Mouse (Mus musculus) hindbrain, embryonic 16.5 days (tissue): ENCODE measurements around the gene Plod1. TPM values are rescaled to one million over a fixed set of nuclear protein-coding genes. Genes with fewer than 3 reads are reported as not detected.
A peak's percentile ranks its signal among the peaks of the same experiment; 100 is the strongest.
"Not testable (repeated sequence)": the region's sequence is repeated elsewhere in the genome, so short reads cannot be mapped to it uniquely, and the experiment has no call there.

Experiments
- ATAC-seq: fragments of 200-750 bp; cut with Nextera tagmentation; 2 replicates; pipeline ENCODE4 v1.8.0; 2017; ENCODE audit warnings: moderate TSS enrichment, moderate library complexity
- H3K27ac ChIP-seq: fragments of 300-500 bp; sonication (generic); 2 replicates; pipeline ENCODE4 v1.5.1; 2014; ENCODE audit warnings: low read depth, mild to moderate bottlenecking, control low read depth, low read length, moderate library complexity
- H3K27me3 ChIP-seq: fragments of 300-500 bp; sonication (generic); replicated peaks from 2 replicates; pipeline ENCODE4 v1.6.1; 2014; ENCODE audit warnings: low read length; ENCODE audit not compliant: control insufficient read depth, insufficient read depth
- H3K36me3 ChIP-seq: fragments of 300-500 bp; sonication (generic); 2 replicates; pipeline ENCODE4 v1.6.1; 2014; ENCODE audit warnings: mild to moderate bottlenecking, low read length, moderate library complexity, mixed read lengths; ENCODE audit not compliant: control insufficient read depth, insufficient read depth
- H3K4me1 ChIP-seq: fragments of 300-500 bp; sonication (generic); 2 replicates; pipeline ENCODE4 v1.6.1; 2014; ENCODE audit warnings: low read depth, low read length; ENCODE audit not compliant: control insufficient read depth, insufficient read depth
- H3K4me2 ChIP-seq: fragments of 300-500 bp; sonication (generic); 2 replicates; pipeline ENCODE4 v1.6.1; 2014; ENCODE audit warnings: mild to moderate bottlenecking, low read length, control low read depth, moderate library complexity
- H3K4me3 ChIP-seq: fragments of 300-500 bp; sonication (generic); 2 replicates; pipeline ENCODE4 v1.5.1; 2014; ENCODE audit warnings: mild to moderate bottlenecking, low read length, control low read depth, moderate library complexity
- H3K9ac ChIP-seq: fragments of 300-500 bp; sonication (generic); 2 replicates; pipeline ENCODE4 v1.6.1; 2014; ENCODE audit warnings: low read depth, mild to moderate bottlenecking, control low read depth, low read length, moderate library complexity
- H3K9me3 ChIP-seq: fragments of 300-500 bp; sonication (generic); 2 replicates; pipeline ENCODE4 v1.6.1; 2014; ENCODE audit warnings: mild to moderate bottlenecking, low read length, moderate library complexity; ENCODE audit not compliant: control insufficient read depth
- WGBS: fragments of 180-500 bp; shearing (Covaris S2); extraction: QIAGEN DNeasy Blood & Tissue Kit; methylation state at CpG from one replicate; pipeline ENCODE4 v1.1.7; 2014; 5-methylcytosine and 5-hydroxymethylcytosine counted together
- polyA plus RNA-seq: library from polyadenylated mRNA; unstranded; fragments of >200 nt; fragmentation: Nextera tagmentation; extraction: Ambion mirVana; gene quantifications from 2 replicates; pipeline ENCODE4 v1.2.1, GENCODE M21; 2015

Gene Plod1
- polyA plus RNA-seq, 1 experiment from 2014 or later = 28.4 TPM

DNA sequence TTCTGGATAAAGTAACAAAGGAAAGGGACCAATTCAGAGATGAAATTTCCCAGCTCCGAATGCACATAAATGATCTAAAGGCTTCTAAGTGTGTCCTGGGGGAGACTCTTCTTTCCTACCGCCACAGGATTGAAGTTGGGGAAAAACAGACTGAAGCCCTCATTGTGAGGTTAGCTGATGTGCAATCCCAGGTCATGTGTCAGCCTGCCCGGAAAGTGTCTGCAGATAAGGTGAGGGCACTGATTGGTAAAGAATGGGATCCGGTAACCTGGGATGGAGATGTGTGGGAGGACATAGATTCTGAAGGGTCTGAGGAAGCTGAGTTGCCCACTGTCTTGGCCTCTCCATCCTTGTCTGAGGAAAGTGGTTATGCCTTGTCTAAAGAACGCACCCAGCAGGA, 67.3 kb downstream of the Plod1 start:
- Histone ChIP-seq H3K27me3 (no peaks in the 10 kb centered on the region), H3K9me3 (no peaks in the 10 kb centered on the region), H3K4me1 (peaks cover 20% of the 10 kb centered on the region), H3K36me3 (peaks cover 21% of the 10 kb centered on the region; the same call in 1 of the 2 replicates), H3K27ac (no peak overlapping the region), H3K9ac (peak overlapping the region; percentile 49), H3K4me3 (peak overlapping the region; percentile 80), H3K4me2 (peak overlapping the region; percentile 58)
- no peak for ATAC-seq
- 23% methylated on average over 5 of the region's 5 CpGs for WGBS

DNA sequence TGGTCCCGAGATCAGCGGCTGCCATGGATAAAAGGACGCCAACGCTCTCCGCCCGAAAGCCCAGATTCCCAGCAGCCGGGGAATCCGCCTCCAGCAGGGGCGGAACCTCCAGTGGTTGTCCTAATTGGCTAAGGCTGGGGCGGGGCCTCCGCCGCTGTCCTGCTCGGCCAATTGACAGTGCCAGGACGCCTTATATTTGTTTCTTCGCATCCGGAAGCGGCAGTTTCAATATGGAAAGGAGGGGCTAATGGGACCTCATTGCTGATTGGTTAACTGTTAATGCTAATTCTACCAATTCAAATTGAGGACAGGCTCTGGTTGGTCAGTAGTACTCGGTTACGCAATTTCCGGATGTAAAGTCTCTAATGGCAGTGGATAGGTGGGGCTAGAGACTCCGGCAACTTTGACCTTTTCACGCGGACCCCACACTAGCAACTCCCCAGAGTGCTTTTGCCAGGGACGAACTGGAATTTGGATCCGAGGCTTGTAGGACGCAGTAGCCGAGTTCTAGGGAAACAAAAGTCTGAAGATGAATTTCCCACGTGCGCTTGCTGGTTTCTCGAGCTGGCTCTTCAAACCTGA, 68.0 kb downstream of the Plod1 start, which contains the start of the genes Miip and Fv1:
Miip (minus strand) TSS at position 367 of the 582 bp plus-strand sequence.
Fv1 (plus strand) TSS at position 530 of the 582 bp plus-strand sequence.
- Histone ChIP-seq H3K9ac (peak within 1 kb of the TSS; percentile 82), H3K36me3 (peaks cover 20% of the 10 kb centered on the region; the same call in 1 of the 2 replicates), H3K4me1 (peaks cover 20% of the 10 kb centered on the region), H3K27me3 (no peaks in the 10 kb centered on the region), H3K4me3 (peak within 1 kb of the TSS; percentile 80), H3K4me2 (peak within 1 kb of the TSS; percentile 66), H3K9me3 (no peaks in the 10 kb centered on the region), H3K27ac (peak within 1 kb of the TSS; percentile 86)
- peak; percentile 97 for ATAC-seq
- WGBS = 0% methylated on average over 30 of the region's 30 CpGs

DNA sequence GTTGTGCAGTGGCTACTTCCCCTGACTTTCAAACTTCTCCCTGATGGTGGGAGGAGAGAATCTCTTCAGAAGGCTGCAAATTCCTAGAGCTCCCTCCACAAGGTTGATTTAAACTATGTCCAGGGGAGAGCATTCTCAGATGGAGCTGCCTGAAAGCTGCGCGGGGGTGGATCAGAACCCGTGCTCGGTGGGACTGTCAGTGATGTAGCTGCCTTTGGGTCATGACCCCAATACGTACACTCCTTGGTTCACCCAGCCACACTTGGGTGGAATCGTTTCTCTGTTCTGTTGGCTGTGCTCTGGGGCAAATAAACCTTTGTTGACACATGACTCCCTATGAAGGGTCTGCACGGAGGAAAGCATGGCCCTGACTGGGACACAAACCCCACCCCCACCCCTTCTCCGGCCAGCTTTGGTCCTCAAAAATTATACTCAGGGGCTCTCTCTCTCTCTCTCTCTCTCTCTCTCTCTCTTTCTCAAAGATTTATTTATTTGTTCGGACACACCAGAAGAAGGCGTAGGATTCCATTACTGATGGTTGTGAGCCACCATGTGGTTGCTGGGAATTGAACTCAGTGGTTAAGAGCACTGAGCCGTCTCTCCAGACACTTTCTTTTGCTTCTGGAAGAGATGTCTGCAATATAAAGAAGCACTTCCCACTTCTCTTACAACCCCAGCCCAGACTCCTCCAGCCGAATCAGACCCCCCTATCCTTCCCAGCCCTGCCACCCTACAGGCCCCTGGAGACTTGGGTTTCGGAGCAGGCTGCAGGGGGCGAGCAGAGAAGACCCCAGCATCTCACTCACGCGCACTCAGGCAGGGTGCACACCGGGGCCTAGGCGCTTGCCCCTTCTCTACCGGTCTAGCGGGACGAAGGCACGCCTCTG, 68.8 kb downstream of the Plod1 start:
- Histone ChIP-seq H3K9me3 (no peaks in the 10 kb centered on the region), H3K27me3 (no peaks in the 10 kb centered on the region), H3K36me3 (peaks cover 19% of the 10 kb centered on the region; the same call in 1 of the 2 replicates), H3K4me1 (peaks cover 20% of the 10 kb centered on the region), H3K27ac (peak overlapping the region; percentile 86), H3K4me3 (peak overlapping the region; percentile 80), H3K9ac (peak overlapping the region; percentile 82), H3K4me2 (peak overlapping the region; percentile 66)
- ATAC-seq = peak; percentile 1; the same call in 1 of the 2 replicates
- 3% methylated on average over 22 of the region's 22 CpGs for WGBS

DNA sequence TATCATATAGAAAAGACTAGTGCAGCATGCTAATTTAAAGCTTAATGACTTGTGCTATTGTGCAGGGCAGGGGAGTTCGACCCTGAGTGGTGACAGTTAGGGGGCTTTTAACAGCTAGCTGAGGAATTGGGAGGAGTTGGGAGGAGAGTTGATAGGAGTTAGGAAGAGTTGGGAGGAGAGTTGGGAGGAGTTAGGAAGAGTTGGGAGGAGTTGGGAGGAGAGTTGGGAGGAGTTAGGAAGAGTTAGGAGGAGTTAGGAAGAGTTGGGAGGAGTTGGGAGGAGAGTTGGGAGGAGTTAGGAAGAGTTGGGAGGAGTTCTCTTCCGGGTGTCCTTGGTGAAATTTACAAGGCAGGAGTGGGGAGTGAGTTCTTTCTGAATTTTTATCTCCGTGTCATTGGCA, 69.8 kb downstream of the Plod1 start:
- not testable (repeated sequence) for ATAC-seq, H3K4me2 ChIP-seq, H3K27me3 ChIP-seq, H3K9me3 ChIP-seq, H3K27ac ChIP-seq, H3K4me3 ChIP-seq, H3K9ac ChIP-seq
- Histone ChIP-seq H3K4me1 (peaks cover 20% of the 10 kb centered on the region), H3K36me3 (peaks cover 21% of the 10 kb centered on the region; the same call in 1 of the 2 replicates)
- 57% methylated on average over 3 of the region's 3 CpGs for WGBS

DNA sequence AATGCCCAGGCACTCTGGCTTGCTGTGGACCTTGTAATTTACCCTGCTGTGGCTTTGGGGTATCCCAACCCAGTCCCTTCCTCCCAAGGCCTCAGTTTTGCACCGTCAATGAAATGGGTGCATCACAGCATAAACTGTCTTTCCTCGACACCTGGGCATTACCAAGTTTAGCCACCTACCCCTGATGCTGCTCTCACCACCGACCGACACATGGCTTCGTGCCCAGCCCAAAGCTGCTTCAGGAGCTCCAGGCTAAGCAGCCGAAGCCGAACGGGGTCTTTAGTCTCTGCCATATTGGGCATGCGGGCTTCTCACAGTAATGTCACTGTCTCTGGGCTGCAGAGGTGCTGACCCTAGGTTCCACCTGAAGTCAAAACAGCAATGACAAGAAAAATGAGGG, 70.5 kb downstream of the Plod1 start:
- Histone ChIP-seq H3K27me3 (no peaks in the 10 kb centered on the region), H3K36me3 (peaks cover 26% of the 10 kb centered on the region), H3K4me1 (peaks cover 20% of the 10 kb centered on the region), H3K4me2 (no peak overlapping the region), H3K4me3 (no peak overlapping the region), H3K27ac (no peak overlapping the region), H3K9ac (no peak overlapping the region), H3K9me3 (no peaks in the 10 kb centered on the region)
- WGBS = 96% methylated on average over 9 of the region's 9 CpGs
- ATAC-seq = no peak

DNA sequence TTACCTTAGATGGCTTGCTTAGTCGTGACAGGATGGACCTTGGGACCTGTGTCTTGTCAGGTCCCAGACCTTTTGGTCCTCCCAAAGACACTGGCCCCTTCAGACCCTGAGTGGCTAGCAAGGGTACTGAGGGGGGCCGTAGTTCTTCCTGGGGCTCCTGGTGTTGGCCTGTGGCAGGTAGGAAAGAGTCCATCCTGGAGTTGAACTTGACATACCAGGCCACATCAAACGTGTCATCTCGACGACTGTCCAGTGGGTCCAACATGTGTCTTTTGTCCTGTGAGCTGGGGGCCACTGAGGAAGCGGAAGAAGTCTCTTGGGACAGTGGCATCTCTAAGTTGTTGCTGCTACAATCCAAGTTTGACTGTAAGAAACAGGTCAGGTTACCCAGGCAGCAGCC, 70.9 kb downstream of the Plod1 start:
- WGBS = 93% methylated on average over 6 of the region's 6 CpGs
- H3K9ac ChIP-seq = no peak overlapping the region
- H3K9me3 ChIP-seq = no peaks in the 10 kb centered on the region
- H3K4me3 ChIP-seq = no peak overlapping the region
- H3K4me2 ChIP-seq = no peak overlapping the region
- H3K4me1 ChIP-seq = peaks cover 20% of the 10 kb centered on the region
- H3K27me3 ChIP-seq = no peaks in the 10 kb centered on the region
- H3K36me3 ChIP-seq = peaks cover 28% of the 10 kb centered on the region
- H3K27ac ChIP-seq = no peak overlapping the region
- no peak for ATAC-seq

DNA sequence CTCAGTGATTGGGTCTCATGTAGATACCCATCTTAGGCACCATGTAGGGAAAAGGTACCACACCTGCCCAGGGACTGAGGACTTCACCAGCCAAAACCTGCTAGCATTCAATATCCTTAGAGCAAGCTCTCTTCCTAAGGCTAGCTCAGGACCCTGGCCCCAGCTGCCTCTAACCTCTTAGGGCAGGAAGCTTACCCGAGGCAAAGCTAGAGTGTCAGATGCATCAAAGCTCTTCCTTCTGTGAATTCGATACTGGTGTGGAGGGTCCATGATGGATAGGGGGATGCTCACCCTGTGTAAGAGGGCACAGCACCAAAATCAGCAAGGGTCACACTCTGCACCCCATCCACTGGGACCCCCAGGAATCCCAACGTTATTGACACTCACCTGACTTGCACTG, 74.5 kb downstream of the Plod1 start:
- H3K4me3 ChIP-seq = no peak overlapping the region
- WGBS = 97% methylated on average over 3 of the region's 3 CpGs
- H3K9ac ChIP-seq = no peak overlapping the region
- no peak overlapping the region for H3K4me2 ChIP-seq
- no peak overlapping the region for H3K27ac ChIP-seq
- ATAC-seq = no peak
- H3K27me3 ChIP-seq = no peaks in the 10 kb centered on the region
- no peaks in the 10 kb centered on the region for H3K4me1 ChIP-seq
- H3K9me3 ChIP-seq = no peaks in the 10 kb centered on the region
- peaks cover 28% of the 10 kb centered on the region for H3K36me3 ChIP-seq
